Mouse (Mus musculus) G1E-ER4 (cell line): ENCODE measurements around the gene Nr1h4. TPM values are rescaled to one million over a fixed set of nuclear protein-coding genes. Genes with fewer than 3 reads are reported as not detected.

ENCODE experiments used
- GATA1 ChIP-seq: IDR thresholded peaks from one replicate; pipeline ENCODE4 v1.8.0; 2012; ENCODE audit warnings: low read length, inconsistent platforms
- polyA plus RNA-seq: library from polyadenylated mRNA; stranded (reverse); fragments of >175 nt; gene quantifications from 2 replicates; pipeline ENCODE4 v1.2.3, GENCODE M21; 2012

Nr1h4 gene
- polyA plus RNA-seq, 1 experiment, result not detected

GRCm38 (mm10) chr10:89495537-89495936, 37.8 kb downstream of the Nr1h4 start:
- no peak for TF ChIP-seq GATA1

GRCm38 (mm10) chr10:89491321-89491720, 42.1 kb downstream of the Nr1h4 start:
- no peak for TF ChIP-seq GATA1

GRCm38 (mm10) chr10:89490250-89490649, 43.1 kb downstream of the Nr1h4 start:
- no peak for TF ChIP-seq GATA1

- TF ChIP-seq GATA1, result no peak
Measured at GRCm38 (mm10) chr10:89489459-89489858, 43.9 kb downstream of the Nr1h4 start.

- no peak for TF ChIP-seq GATA1
Measured at GRCm38 (mm10) chr10:89486995-89487742, 46.2 kb downstream of the Nr1h4 start.

GRCm38 (mm10) chr10:89484907-89485306, 48.5 kb downstream of the Nr1h4 start:
- TF ChIP-seq GATA1, result no peak

GRCm38 (mm10) chr10:89483812-89484602, 49.4 kb downstream of the Nr1h4 start:
- no peak for TF ChIP-seq GATA1

GRCm38 (mm10) chr10:89483113-89483512, 50.3 kb downstream of the Nr1h4 start:
- no peak for TF ChIP-seq GATA1

GRCm38 (mm10) chr10:89482142-89482681, 51.2 kb downstream of the Nr1h4 start:
- no peak for TF ChIP-seq GATA1

GRCm38 (mm10) chr10:89481638-89482037, 51.7 kb downstream of the Nr1h4 start:
- TF ChIP-seq GATA1, result no peak

GRCm38 (mm10) chr10:89478766-89479165, 54.6 kb downstream of the Nr1h4 start:
- TF ChIP-seq GATA1, result no peak

GRCm38 (mm10) chr10:89470596-89471353, 62.6 kb downstream of the Nr1h4 start:
- TF ChIP-seq GATA1, result no peak

GRCm38 (mm10) chr10:89464760-89465405, 68.5 kb downstream of the Nr1h4 start:
- no peak for TF ChIP-seq GATA1

GRCm38 (mm10) chr10:89462890-89463289, 70.5 kb downstream of the Nr1h4 start:
- TF ChIP-seq GATA1, result no peak

- TF ChIP-seq GATA1, result no peak
Measured at GRCm38 (mm10) chr10:89461856-89462507, 71.4 kb downstream of the Nr1h4 start.

- no peak for TF ChIP-seq GATA1
Measured at GRCm38 (mm10) chr10:89460972-89461371, 72.4 kb downstream of the Nr1h4 start.
